Mouse (Mus musculus) adrenal gland, postnatal 25 days (tissue): Measurements from ENCODE around the gene Hdac11. TPM values are rescaled to one million over a fixed set of nuclear protein-coding genes. Genes with fewer than 3 reads are reported as not detected.
"Not testable (repeated sequence)": the region's sequence is repeated elsewhere in the genome, so short reads cannot be mapped to it uniquely, and the experiment has no call there.

ENCODE experiments used
- DNase-seq: peaks from one replicate; pipeline ENCODE4 v3.0.0; 2021; ENCODE audit warnings: mixed read lengths
- total RNA-seq: library from RNA; stranded (reverse); gene quantifications from 2 replicates; pipeline ENCODE4 v1.2.3, GENCODE M21; 2021

Hdac11 gene
- total RNA-seq, 1 experiment from 2014 or later: 9.9 TPM

GRCm38 (mm10) chr6:91205346-91205745 lies 48.9 kb downstream of the Hdac11 start:
- DNase-seq: no peak

GRCm38 (mm10) chr6:91205791-91206190 lies 49.3 kb downstream of the Hdac11 start:
- DNase-seq: no peak

DNA sequence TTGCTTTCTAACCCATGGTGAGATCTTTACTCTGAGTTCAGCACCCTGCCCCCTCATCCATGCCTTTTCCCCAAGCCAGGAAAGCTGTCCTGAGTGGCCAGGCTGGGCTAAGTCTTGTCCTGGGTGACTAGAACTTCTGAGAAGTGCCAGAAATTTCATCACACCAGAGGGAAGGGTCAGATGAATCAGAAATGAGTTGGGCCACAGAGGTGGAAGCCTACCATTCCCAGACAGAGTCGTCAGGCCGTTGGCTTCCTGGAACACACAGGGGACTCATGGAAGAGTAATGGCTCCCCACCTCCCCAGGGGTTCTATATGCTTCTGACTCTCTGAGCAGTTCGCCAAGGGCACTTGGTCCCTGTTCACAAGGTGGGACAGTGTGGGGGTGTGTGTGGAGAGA lies 51.0 kb downstream of the Hdac11 start:
- no peak for DNase-seq

GRCm38 (mm10) chr6:91209780-91210179 lies 53.3 kb downstream of the Hdac11 start:
- DNase-seq: no peak

GRCm38 (mm10) chr6:91210852-91211251 lies 54.4 kb downstream of the Hdac11 start:
- no peak for DNase-seq

GRCm38 (mm10) chr6:91212155-91212554 lies 55.7 kb downstream of the Hdac11 start, which contains the start of gene Fbln2:
Gene Fbln2, plus strand, starts transcription at chr6:91212455.
- DNase-seq: not testable (repeated sequence)

GRCm38 (mm10) chr6:91212571-91212970 lies 56.1 kb downstream of the Hdac11 start:
- DNase-seq: peak; percentile 60

DNA sequence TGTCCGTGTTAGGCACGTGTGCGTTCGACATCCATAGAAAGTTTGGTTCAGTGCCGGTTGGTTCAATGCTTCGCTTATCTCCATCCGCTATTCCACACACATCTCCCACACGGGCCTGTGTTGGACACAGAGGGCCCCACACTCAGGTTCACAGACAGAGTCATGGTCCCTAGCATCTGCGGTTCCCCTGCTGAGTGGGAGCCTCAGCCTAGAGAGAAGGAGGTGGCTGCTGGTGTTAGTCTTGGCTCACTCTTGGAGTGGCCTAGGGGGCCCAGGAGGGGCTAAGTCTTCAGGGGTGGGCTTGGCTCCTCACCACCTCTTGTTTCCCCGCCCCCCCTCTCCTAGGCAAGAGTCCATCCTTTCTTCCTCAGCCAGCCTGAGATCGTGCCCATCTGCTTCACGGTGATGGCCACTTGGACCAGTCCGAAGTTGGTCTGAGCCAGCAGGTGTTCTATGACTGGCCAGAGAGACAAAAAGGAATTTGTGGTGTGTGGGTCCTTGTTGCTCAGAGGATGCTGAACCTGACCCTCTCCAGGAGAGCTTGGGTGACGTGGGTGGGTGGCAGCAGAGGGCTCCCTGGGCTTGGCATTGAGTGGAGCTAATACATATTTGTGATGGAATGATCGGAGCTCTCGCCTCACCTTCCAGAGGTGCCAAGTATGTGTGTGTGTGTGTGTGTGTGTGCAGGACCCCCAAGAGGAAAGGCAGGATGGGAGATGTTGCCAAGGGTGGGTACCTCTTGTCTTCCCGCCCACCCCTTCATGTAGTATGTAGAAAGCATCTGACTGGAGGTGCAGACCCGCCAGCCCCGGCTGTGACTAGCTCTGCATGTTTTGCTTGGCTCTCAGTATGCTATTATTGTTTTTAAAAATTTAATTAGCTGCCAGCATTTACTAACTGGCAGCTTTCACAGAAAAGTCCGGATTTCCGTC lies 57.1 kb downstream of the Hdac11 start:
- no peak for DNase-seq

GRCm38 (mm10) chr6:91215454-91215853 lies 59.0 kb downstream of the Hdac11 start:
- DNase-seq: no peak

DNA sequence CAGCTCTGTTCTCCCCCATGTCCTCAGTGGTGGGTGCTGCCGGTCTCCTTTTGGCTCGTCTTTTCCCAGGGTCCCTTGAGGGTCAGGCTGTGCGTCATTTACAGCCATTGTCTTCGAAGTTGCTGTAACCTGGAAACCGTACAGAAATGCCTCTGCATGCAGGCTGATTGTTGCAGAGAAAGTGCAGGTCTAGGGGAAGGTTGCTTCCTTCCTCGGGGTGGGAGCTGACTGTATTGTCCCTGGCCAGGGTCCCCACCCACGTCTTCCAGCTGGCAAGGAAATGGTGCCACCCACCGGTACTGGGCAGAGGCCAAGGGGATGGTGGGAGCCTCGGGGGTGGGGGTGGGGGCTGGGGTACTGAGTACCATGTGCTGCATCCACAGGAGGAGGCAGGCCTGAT lies 62.0 kb downstream of the Hdac11 start:
- DNase-seq: no peak

GRCm38 (mm10) chr6:91218871-91219270 lies 62.4 kb downstream of the Hdac11 start:
- DNase-seq: no peak

DNA sequence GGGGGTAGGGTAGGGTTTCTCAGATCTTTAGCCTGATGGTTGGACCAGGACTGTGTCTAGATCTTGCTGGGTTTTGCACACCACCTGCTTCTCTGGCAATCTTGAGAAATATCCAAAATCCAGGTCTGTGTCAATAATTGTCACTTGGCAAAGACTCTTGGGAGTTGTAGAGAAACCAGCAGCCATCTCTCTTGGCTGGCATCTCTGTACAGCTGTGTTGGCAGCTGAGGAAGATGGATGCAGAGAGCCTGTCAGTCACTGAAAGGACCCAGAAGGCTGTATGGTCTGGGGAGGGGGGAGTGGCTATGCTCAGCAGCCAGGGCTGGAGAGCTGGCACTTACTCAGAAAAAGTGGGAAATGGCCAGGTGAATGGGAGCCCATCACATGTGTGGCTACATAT lies 63.6 kb downstream of the Hdac11 start:
- no peak for DNase-seq

- peak; percentile 35 for DNase-seq
Observed at GRCm38 (mm10) chr6:91221094-91221493, 64.6 kb downstream of the Hdac11 start.

DNA sequence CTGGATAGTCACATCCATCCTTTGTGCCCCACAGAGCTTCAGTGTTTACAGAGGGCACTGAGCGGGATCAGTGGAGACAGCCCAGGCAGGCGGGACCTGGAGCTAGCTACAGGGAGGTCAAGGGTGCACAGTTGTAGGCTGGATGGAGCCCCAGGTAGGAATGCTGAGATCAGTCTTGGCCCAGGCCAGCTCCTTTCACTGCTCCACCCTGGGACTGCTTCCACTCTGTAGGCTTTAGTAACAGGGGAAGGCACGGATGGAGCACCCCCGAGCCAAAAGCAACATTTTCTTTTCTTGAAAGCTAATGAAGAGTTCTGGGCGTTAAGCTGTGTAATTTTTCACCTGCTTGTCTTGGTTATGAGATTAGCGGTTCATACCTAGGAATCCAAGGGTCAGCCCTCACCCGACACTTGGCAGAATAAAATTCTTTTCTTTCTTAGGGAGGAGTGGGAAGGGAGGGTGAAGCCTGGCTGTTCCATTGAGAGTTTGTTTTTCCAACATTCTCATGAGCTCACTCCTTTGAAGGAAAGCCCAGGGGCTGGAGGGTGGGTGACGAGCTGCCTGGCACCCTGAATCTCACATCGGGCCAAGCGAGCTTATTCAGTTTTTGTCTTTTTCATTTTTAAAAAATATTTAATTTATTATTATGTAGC lies 66.4 kb downstream of the Hdac11 start:
- DNase-seq: no peak

Other genes with a start within 250 kb of the Hdac11 start
- 104 and 105 TPM in 2 replicates for gene Iqsec1, start 168.0 kb upstream of the Hdac11 start, total RNA-seq
- gene Nup210, start 39.8 kb upstream of the Hdac11 start, total RNA-seq: 3.9 and 6.3 TPM in 2 replicates
- gene Fbln2, start 55.8 kb downstream of the Hdac11 start, total RNA-seq: 10.1 and 11.3 TPM in 2 replicates